Mouse (Mus musculus) lung, adult 2 months (tissue): Measurements from ENCODE around the gene Sipa1l1.

ENCODE experiments used
- CTCF ChIP-seq: fragments of 200-500 bp; IDR thresholded peaks from 2 replicates; pipeline ENCODE4 v1.5.1; 2011; ENCODE audit warnings: mild to moderate bottlenecking, low read length, control low read depth; ENCODE audit not compliant: insufficient read depth
- POLR2A ChIP-seq: fragments of 200-500 bp; IDR thresholded peaks from 2 replicates; pipeline ENCODE4 v1.6.1; 2011; ENCODE audit warnings: low read depth, mild to moderate bottlenecking, control low read depth, low read length, borderline replicate concordance; ENCODE audit errors: extremely low read depth

- TF ChIP-seq CTCF (no peak), POLR2A (no peak)
Measured at GRCm38 (mm10) chr12:82365276-82365875, 196.3 kb downstream of the Sipa1l1 start.
